Mouse (Mus musculus) brain, adult 2 months (tissue): ENCODE results near the gene Birc3.
"Not testable (repeated sequence)": the region's sequence is repeated elsewhere in the genome, so short reads cannot be mapped to it uniquely, and the experiment has no call there.

Source experiments
- DNase-seq: peaks from one replicate; pipeline ENCODE4 v3.0.0; 2011; ENCODE audit warnings: low read depth, low spot score

Gene Birc3

DNA sequence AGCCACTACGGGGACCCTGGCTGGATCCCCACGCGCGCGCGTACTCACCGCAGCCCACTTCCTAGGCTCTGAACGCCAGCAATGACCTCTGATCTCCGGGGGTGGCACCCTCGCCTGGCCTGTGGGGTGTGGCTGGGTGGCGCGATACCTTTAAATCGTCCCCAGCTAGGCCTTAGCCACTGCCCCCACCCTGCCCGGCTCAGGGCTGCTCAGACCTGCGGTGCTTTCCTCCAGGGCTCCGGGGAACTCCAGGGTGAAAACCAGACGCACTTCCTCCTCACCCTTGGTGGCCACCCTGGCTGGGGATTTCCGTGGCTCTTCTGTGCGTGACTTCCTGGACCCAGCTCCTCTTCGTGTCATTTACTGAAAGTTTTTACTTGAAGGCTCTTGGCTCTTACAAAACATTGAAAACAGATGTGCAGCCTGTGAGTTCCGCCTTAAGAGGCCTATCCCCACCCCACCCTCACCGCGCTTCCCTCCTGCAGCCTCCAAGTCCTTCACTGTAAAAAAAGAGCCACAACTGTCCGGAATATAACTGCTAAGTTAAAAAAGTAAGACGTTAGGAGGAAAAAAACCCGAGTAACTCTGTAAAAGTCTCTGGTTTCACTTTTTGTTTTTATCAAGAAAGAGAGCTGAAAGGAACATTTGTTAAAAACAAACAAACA, at the start of gene Birc3:
TSS of gene Birc3 (minus strand) at position 412 of the 665 bp plus-strand sequence.
- peak; percentile 33 for DNase-seq

DNA sequence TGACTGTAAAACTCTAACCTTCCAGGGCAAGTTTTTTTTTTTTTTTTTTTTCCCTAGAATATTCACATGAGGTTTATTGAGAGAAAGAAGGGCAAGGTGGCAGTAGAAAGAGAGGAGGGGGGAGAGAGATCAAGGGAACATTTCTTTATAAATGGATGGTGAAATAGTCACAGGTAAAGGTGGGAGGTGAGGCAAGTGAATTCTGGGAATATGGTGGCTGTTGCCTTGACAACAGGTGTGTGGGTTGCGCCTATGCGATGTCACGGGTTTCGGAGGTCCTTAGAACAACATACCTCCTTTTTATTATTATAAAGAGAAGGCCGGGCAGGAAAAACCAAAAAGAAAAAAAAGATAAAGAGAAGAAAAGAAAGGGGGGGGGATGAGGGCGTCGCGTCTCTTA, 41.9 kb upstream of the Birc3 start:
- no peak for DNase-seq

DNA sequence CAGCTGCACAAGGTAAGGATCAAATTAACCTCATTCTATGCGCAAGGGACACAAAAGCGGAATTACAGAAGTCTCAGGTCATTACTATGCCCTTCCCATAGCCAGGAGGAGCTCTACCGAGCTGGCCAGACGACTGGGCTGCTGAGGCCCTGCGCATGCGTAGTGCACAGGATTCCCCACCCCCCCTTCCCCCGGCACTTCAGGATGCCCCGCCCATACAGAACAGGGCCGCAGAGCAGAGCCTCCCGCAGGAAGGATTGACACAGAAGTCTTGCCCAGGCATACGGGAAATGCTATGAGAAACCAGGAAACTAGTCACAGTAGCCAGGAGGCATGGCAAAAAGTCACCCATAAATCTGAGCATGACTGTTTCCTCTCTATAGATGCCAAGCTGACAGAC, 41.5 kb upstream of the Birc3 start:
- DNase-seq, result peak; percentile 85

GRCm38 (mm10) chr9:7913953-7914352, 41.0 kb upstream of the Birc3 start:
- no peak for DNase-seq

DNA sequence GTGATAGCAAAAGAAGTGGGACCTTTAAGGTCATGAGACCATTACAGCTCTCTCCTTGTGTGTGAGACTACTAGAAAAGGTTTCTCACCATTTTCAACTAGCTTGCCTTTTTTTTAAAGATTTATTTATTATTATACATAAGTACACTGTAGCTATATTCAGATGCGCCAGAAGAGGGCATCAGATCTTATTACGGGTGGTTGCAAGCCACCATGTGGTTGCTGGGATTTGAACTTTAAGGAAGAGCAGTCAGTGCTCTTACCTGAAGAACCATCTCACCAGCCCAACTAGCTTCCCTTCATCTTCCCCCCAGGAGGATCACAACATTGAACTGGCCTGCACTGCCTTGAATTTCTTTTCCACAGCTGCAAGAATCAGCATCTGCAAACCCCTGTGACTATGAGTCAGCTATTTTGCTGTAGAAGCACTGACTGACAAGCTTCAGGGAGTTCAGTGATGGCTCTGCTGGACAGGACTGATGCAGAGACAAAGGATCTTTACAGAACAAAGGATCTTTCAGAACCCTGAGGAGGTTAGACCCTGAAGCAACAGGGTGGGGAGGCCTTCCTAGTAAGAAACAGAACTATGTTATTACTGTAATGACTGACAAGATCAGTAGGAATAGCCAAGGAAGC, 34.5 kb upstream of the Birc3 start:
- DNase-seq, result no peak

- no peak for DNase-seq
These were observed 33.6 kb upstream of the Birc3 start for GRCm38 (mm10) chr9:7906564-7906963.

DNA sequence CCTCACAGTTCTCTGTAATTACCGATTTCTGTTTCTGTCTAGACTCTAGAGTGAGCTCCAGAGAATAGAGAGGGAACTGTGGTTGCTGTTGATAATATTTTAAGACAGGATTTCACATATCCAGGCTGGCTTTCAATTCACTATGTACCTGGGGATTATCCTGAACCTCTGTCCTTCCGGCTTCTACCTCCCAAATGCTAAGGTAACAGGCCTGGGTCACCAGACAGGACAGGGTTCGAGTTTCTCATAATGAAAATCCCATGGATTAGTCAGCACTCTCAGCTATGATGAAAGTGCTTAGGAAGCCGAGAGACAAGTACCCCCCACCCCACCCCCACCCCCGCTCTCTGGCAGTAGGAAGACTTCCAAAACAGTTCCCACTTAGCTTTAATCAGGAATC, 30.8 kb upstream of the Birc3 start:
- no peak for DNase-seq

- DNase-seq, result no peak
These were observed 30.3 kb upstream of the Birc3 start for GRCm38 (mm10) chr9:7903262-7903661.

GRCm38 (mm10) chr9:7902311-7902710, 29.3 kb upstream of the Birc3 start:
- no peak for DNase-seq

GRCm38 (mm10) chr9:7900965-7901364, 28.0 kb upstream of the Birc3 start:
- no peak for DNase-seq

- DNase-seq, result peak; percentile 75
These were observed 24.5 kb upstream of the Birc3 start for GRCm38 (mm10) chr9:7897502-7897901.

GRCm38 (mm10) chr9:7891796-7892195, 18.8 kb upstream of the Birc3 start:
- not testable (repeated sequence) for DNase-seq

DNA sequence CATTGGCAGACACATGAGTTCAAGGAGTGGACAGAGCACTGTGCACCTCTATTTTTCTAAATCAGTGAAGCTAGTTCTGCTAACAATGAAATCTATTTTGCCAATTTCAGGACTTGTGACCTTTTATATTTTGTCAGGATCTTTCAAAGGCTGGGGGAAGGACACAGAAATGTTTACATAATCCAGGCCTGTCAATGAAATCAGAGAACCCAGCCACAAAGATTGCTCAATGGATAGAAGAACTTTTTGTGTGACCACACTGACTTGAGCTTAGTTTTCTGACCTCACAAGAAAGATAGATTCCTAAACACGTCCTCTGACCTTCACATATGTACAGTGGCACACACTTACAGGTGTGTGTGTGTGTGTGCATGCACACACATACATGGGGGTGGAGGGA, 18.2 kb upstream of the Birc3 start:
- DNase-seq, result no peak

DNA sequence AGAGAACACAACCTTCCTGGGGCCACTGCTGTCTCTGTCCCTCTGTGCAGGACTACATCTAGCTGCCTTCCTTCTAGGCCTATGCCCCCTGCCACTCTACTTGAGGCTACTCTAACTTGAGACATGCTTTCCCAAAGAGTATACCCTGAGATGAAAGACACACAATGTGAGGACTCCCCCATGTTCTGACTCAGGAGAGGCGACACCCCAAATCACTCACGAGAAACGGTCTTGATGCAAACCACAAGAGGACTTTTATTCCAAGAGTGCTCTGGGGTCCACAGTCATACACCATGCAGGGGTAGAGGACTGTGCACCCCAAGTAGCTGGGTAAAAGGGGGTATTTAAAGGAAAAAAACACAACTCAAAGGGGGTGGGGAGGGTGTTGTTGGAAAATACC, 11.4 kb upstream of the Birc3 start:
- no peak for DNase-seq

DNA sequence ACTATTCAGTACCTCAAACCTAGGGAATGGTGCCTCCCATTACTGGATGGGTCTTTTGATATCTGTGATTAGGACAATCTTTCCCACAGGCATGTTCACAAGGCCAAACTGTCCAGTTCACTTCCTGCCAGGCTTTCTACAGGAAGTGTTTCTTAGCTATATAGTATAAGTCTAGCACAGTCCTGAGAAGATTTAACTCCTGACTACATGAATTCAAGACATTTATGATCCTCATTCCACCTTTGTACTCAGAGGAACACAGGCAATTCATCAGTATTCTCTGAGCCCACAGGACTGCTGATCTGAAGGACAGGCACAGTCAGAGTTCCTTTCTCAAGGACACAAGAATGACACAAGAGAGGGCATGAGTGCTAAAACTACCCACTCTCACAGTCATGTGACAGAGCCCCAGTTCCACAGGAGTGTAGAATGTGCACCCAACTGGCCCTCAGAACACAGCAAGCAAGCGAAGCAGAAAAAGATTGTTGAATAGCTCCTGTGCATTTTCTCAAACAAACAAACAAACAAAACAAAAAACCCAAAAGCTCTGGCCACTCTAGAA, 9.4 kb upstream of the Birc3 start:
- DNase-seq, result no peak

GRCm38 (mm10) chr9:7873511-7874211, 675 bp upstream of the Birc3 start:
- no peak for DNase-seq

DNA sequence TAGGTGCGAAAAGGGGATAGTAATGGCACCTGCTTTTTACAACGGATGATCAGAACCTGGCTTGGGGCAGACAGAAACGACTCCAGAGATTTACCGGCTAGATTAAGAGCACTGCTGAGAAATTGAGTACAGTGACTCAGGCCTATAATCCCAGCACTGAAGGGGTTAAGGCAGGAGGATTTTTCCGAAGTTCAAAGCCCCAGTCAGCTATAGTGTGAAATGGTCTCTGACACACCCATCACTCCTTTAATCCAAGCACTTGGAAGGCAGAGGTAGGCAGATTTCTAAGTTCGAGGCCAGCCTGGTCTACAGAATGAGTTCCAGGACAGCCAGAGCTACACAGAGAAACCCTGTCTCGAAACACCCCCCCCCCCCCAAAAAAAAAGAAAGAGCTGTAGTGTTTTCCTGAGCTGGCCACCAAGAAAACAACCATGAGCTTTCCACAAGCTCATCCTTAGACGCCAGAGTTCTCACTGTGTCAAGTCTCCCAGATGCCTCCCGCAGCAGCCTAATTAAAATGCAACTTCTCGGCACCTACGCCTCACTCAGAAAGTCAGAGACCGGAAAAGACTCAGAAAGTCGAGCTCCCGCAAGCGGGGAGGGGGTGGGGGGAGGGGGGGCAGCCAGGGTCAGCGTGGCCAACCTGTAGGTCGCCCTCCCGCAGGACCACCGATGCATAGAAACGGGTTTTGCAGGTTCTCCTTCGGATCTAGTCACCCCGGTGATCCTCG, 777 bp downstream of the Birc3 start:
- DNase-seq, result peak; percentile 40

GRCm38 (mm10) chr9:7871316-7872043, 1.5 kb downstream of the Birc3 start:
- DNase-seq, result no peak

DNA sequence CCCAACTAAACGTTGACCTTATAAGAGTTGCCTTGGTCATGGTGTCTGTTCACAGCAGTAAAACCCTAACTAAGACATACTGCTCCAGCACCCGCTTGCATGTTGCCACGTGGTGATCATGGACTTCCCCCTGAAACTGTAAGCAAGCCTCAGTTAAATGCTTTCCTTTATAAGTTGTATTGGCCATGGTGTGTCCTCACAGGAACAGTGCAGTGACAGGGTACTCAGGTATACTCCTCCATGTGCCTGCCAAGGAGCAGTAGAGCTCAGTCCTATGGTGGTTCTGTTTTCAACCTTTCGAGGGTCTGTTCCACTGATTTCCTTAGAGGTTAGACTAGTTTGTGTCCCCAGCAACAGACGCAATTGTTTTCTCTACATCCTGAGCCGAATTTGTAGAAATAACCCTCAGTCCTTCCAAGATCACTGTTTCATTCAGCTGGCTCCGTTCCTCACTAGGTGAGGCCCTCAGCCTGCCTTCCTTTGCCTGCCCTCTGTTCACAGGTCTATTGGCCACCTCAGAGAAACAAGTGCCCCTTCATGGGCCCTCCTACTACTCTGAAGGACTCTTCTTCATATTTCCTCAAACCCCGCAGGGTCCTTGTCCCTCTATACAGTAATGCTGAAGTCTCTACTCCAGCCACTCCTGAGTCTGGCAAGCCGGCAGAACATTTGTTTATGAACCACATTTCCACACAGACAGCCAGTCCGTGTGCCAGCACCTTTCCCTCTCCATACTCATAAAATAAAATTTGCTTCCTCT, 2.2 kb downstream of the Birc3 start:
- DNase-seq, result no peak

- no peak for DNase-seq
These were observed 4.0 kb downstream of the Birc3 start for GRCm38 (mm10) chr9:7868838-7869491.
